Comparison of ENCODE assay signal across 22 mouse cellular contexts in genomic region chr11:29181751-29182150, GRCm38 (mm10). TPM values are rescaled to one million over a fixed set of nuclear protein-coding genes. Genes with fewer than 3 reads are reported as not detected.
DNase-seq lines count a peak whose midpoint lies in the region; ATAC-seq lines count a peak whose summit lies in the region.
"Had no signal": no experiment of that assay in that cellular context is flagged by ENCODE, and none has a peak within 500 bp of the region (broad histone marks: within the 10 kb centered on the region; RNA-seq: fewer than 3 reads in every experiment).

No protein-coding gene starts in this region.

- peaks cover 18% of the 10 kb centered on the region for H3K36me3 ChIP-seq in heart, embryonic 15.5 days
- H3K36me3 ChIP-seq in liver, embryonic 11.5 days (ENCODE audit: control insufficient read depth, insufficient read depth, low read length), result peaks cover 11% of the 10 kb centered on the region; the same call in 1 of the 2 replicates

- H3K4me3 ChIP-seq in heart, embryonic 15.5 days, result no peak overlapping the region
- H3K4me3 ChIP-seq in liver, embryonic 11.5 days (ENCODE audit: low read depth, low read length), result no peak overlapping the region
- H3K4me3 ChIP-seq: embryonic facial prominence, embryonic 13.5 days; forebrain, embryonic 12.5 days; hindbrain, embryonic 13.5 days had no signal

- no peaks in the 10 kb centered on the region for H3K27me3 ChIP-seq in heart, embryonic 15.5 days
- no peaks in the 10 kb centered on the region for H3K27me3 ChIP-seq in liver, embryonic 11.5 days (replicated peaks; ENCODE audit: control insufficient read depth, insufficient read depth, low read length)
- H3K27me3 ChIP-seq: CH12.LX; embryonic facial prominence, embryonic 13.5 days; forebrain, embryonic 12.5 days; hindbrain, embryonic 13.5 days; Patski had no signal

- H3K9me3 ChIP-seq in heart, embryonic 15.5 days (replicated peaks), result no peaks in the 10 kb centered on the region
- no peaks in the 10 kb centered on the region for H3K9me3 ChIP-seq in liver, embryonic 11.5 days (ENCODE audit: control insufficient read depth, low read length)
- H3K9me3 ChIP-seq: embryonic facial prominence, embryonic 13.5 days; forebrain, embryonic 12.5 days; hindbrain, embryonic 13.5 days had no signal

- H3K9ac ChIP-seq in heart, embryonic 15.5 days, result no peak overlapping the region
- no peak overlapping the region for H3K9ac ChIP-seq in liver, embryonic 11.5 days (ENCODE audit: low read depth, low read length)
- H3K9ac ChIP-seq: embryonic facial prominence, embryonic 13.5 days; forebrain, embryonic 12.5 days; hindbrain, embryonic 13.5 days had no signal

- 46% methylated on average over 5 of the region's 5 CpGs for WGBS in heart, embryonic 15.5 days
- WGBS in liver, embryonic 11.5 days, result 93% methylated on average over 5 of the region's 5 CpGs

- peak overlapping the region; percentile 51 for H3K27ac ChIP-seq in heart, embryonic 15.5 days
- H3K27ac ChIP-seq in liver, embryonic 11.5 days (ENCODE audit: low read depth, low read length), result no peak overlapping the region
- H3K27ac ChIP-seq: embryonic facial prominence, embryonic 13.5 days; forebrain, embryonic 12.5 days; hindbrain, embryonic 13.5 days; hindbrain, postnatal 0 days; kidney, postnatal 0 days had no signal

- DNase-seq in gastrocnemius, adult 8-10 months (ENCODE audit: low spot score in 2 of 2), result peak; percentile 3 to 19
- DNase-seq in gastrocnemius, postnatal 14 days, result no peak
- DNase-seq in heart, adult 8-10 months (ENCODE audit: low spot score), result peak; percentile 6
- DNase-seq in heart, postnatal 36 days, result no peak
- DNase-seq in heart, postnatal 4 days, result no peak
- no peak for DNase-seq in liver, embryonic 11.5 days (ENCODE audit: low spot score)
- DNase-seq: adrenal gland, postnatal 14 days; cerebellum, adult 11-12 months; cerebellum, adult 9-11 months; cerebellum, postnatal 36 days; kidney, adult 11 months; kidney, adult 9 months had no signal

- ATAC-seq in heart, embryonic 15.5 days (replicated peaks; ENCODE audit: insufficient number of reproducible peaks, insufficient read depth, low FRiP score, low read depth), result no peak
- no peak for ATAC-seq in liver, embryonic 11.5 days (replicated peaks; ENCODE audit: low FRiP score)
- ATAC-seq: activated CD4-positive, CD25-positive, alpha-beta regulatory T cell, adult 4 months; forebrain, embryonic 16.5 days; hindbrain, postnatal 0 days; Patski had no signal

- no peak overlapping the region for H3K4me2 ChIP-seq in heart, embryonic 15.5 days
- no peak overlapping the region for H3K4me2 ChIP-seq in liver, embryonic 11.5 days
- H3K4me2 ChIP-seq: embryonic facial prominence, embryonic 13.5 days; forebrain, embryonic 12.5 days; hindbrain, embryonic 13.5 days had no signal

- H3K4me1 ChIP-seq in heart, embryonic 15.5 days (replicated peaks), result peaks cover 8% of the 10 kb centered on the region
- H3K4me1 ChIP-seq in liver, embryonic 11.5 days (replicated peaks; ENCODE audit: control insufficient read depth, insufficient read depth, low read length), result no peaks in the 10 kb centered on the region
- H3K4me1 ChIP-seq: embryonic facial prominence, embryonic 13.5 days; forebrain, embryonic 12.5 days; hindbrain, embryonic 13.5 days had no signal

- intact Hi-C loops in gastrocnemius, postnatal 14 days (cut with DNase I; ENCODE audit: low total_unique reads), result no loop called here
- intact Hi-C loops in heart, postnatal 36 days (cut with DNase I), result no loop called here

RNA-seq across cellular contexts. Expression of gene Ppp4r3b, which starts 9.1 kb away (rescaled TPM):
- 10 to 100 TPM; 19.2 to 31.6 (median 23.7) TPM for total RNA-seq in gastrocnemius, adult 8-10 months (2022)
- 10 to 100 TPM; 24.8 to 25.7 TPM for total RNA-seq in gastrocnemius, postnatal 14 days (2021)
- 10 to 100 TPM; 29.6 to 34.9 (median 34.0) TPM for total RNA-seq in heart, adult 8-10 months (2022)
- total RNA-seq in heart, postnatal 36 days (2021), result 10 to 100 TPM; 29.7 to 35.7 TPM
- polyA plus RNA-seq in heart, embryonic 15.5 days (2015; fragmentation: Nextera tagmentation; extraction: Ambion mirVana), result 40.3 and 46.0 TPM in 2 replicates
- 10 to 100 TPM; 38.3 to 40.2 TPM for total RNA-seq in heart, postnatal 4 days (2021)
- polyA plus RNA-seq in liver, embryonic 11.5 days (2014; fragmentation: Nextera tagmentation; extraction: Ambion mirVana), result 74.1 and 78.8 TPM in 2 replicates

RNA-seq across cellular contexts. Expression of gene Pnpt1, which starts 51.2 kb away (rescaled TPM):
- 10 to 100 TPM; 12.9 to 15.2 (median 13.9) TPM for total RNA-seq in gastrocnemius, adult 8-10 months (2022)
- total RNA-seq in gastrocnemius, postnatal 14 days (2021), result 10 to 100 TPM; 16.9 to 17.3 TPM
- total RNA-seq in heart, adult 8-10 months (2022), result 10 to 100 TPM; 23.9 to 32.3 (median 25.6) TPM
- total RNA-seq in heart, postnatal 36 days (2021), result 10 to 100 TPM; 27.2 to 30.4 TPM
- 32.9 and 33.4 TPM in 2 replicates for polyA plus RNA-seq in heart, embryonic 15.5 days (2015; fragmentation: Nextera tagmentation; extraction: Ambion mirVana)
- total RNA-seq in heart, postnatal 4 days (2021), result 10 to 100 TPM; 33.0 to 34.6 TPM
- 60.4 and 72.3 TPM in 2 replicates for polyA plus RNA-seq in liver, embryonic 11.5 days (2014; fragmentation: Nextera tagmentation; extraction: Ambion mirVana)

Comparison
In these comparisons a context has a peak if more than half of its experiments do, and no peak if none do; other contexts are left out.
1. DNase-seq: peak in gastrocnemius, adult 8-10 months (2 of 2) and heart, adult 8-10 months (single experiment); none in gastrocnemius, postnatal 14 days (single experiment), heart, postnatal 36 days (0 of 2), heart, postnatal 4 days (single experiment) and liver, embryonic 11.5 days (single experiment).